Mouse (Mus musculus): Measurements from ENCODE around the gene Hoxa1. TPM values are rescaled to one million over a fixed set of nuclear protein-coding genes. Genes with fewer than 3 reads are reported as not detected.

Hoxa1 gene
- total and polyA plus RNA-seq, 2 experiments = 0.18 TPM; not detected in 1

DNA sequence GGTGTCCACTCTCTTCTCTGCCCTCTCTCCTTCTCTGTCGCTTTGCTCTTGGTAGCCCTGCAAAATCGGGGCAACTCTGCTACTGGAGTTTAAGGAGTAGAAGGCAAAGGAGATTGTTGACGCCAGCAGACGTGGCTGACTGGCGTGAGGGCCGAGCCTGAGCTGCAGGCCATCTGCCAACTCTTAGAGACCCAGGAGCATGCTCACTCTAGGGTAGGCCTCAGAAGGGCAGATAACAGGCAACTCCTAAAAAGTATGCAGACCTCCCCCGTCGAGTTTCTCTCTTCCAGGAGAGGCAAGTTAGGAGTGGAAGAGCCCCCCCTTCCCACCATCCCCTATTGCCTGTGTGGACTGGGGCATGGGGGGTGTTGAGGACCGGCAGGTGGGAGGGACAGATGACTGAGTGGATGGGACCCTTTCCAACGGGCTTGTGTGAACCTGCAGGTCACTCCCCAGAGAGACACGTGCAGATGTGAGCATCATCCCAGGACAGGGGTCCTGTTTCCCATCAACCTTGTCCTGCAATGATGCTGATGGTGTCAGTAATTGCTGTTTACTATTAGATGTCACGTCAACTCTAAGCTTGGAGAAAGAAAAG is 1.1 kb upstream of the Hoxa1 start:
- no peak for DNase-seq (ENCODE audit: extremely low read depth, low read depth, low spot score)
- Histone ChIP-seq H3K4me3 (ENCODE audit: insufficient read depth, low read depth, low read length) (peak overlapping the region; percentile 69), H3K9ac (ENCODE audit: low read depth, low read length) (peak overlapping the region; percentile 61), H3K79me2 (ENCODE audit: control insufficient read depth, insufficient read depth, low read length) (no peaks in the 10 kb centered on the region), H3K27me3 (ENCODE audit: control insufficient read depth, insufficient read depth, low read length) (peaks cover 25% of the 10 kb centered on the region; the same call in 1 of the 2 replicates), H3K27ac (replicated peaks; ENCODE audit: insufficient read depth, low read depth, low read length) (peak overlapping the region; percentile 47), H3K4me1 (ENCODE audit: control insufficient read depth, insufficient read depth, low read length) (no peaks in the 10 kb centered on the region), H3K36me3 (ENCODE audit: control insufficient read depth, insufficient read depth, low read length) (no peaks in the 10 kb centered on the region)
- 7% methylated on average over 12 of the region's 12 CpGs for WGBS
- no peak for TF ChIP-seq POLR2A (IDR thresholded peaks at IDR 0.05; ENCODE audit: extremely low read depth, insufficient read depth, low read length)
- TF ChIP-seq CTCF (IDR thresholded peaks at IDR 0.05; ENCODE audit: low read depth, low read length) = no peak

- Histone ChIP-seq H3K79me2 (ENCODE audit: control insufficient read depth, insufficient read depth, low read length) (no peaks in the 10 kb centered on the region), H3K9ac (ENCODE audit: low read depth, low read length) (peak overlapping the region; percentile 47), H3K27ac (replicated peaks; ENCODE audit: insufficient read depth, low read depth, low read length) (no peak overlapping the region), H3K4me3 (ENCODE audit: insufficient read depth, low read depth, low read length) (peak overlapping the region; percentile 69), H3K27me3 (ENCODE audit: control insufficient read depth, insufficient read depth, low read length) (peaks cover 18% of the 10 kb centered on the region; the same call in 1 of the 2 replicates), H3K4me1 (ENCODE audit: control insufficient read depth, insufficient read depth, low read length) (no peaks in the 10 kb centered on the region), H3K36me3 (ENCODE audit: control insufficient read depth, insufficient read depth, low read length) (no peaks in the 10 kb centered on the region)
- TF ChIP-seq POLR2A (IDR thresholded peaks at IDR 0.05; ENCODE audit: extremely low read depth, insufficient read depth, low read length) = no peak
- TF ChIP-seq CTCF (IDR thresholded peaks at IDR 0.05; ENCODE audit: low read depth, low read length) = no peak
- DNase-seq (ENCODE audit: extremely low read depth, low read depth, low spot score) = no peak
- WGBS = 7% methylated on average over 32 of the region's 32 CpGs
Measured at GRCm38 (mm10) chr6:52157466-52158275, 446 bp downstream of the Hoxa1 start.

DNA sequence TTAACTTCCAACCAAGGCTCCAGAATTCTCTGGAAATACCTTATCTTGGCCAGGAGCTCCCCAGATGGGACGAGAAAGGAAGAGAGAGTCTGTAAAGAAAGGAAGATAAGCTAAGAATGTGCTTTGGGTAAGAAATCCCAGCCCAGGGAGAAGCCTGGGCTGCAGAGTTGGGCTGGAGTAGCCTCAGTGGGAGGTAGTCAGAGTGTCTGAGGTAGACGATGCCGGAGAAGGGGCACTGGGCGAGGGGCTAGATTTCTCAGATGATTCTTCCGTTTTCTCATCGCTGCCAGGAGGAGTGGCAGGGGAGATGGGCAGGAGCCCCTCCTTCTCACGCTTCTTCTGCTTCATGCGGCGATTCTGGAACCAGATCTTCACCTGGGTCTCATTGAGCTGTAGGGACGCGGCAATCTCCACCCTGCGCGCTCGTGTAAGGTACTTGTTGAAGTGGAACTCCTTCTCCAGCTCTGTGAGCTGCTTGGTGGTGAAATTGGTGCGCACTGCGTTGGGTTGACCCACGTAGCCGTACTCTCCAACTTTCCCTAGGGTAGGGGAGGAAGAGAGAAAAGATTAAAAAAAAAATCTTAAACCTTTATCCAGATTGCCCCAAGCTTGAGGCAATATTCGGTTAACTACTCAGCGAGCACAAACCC is 1.4 kb downstream of the Hoxa1 start:
- H3K9ac ChIP-seq (ENCODE audit: low read depth, low read length) = no peak overlapping the region
- 14% methylated on average over 20 of the region's 20 CpGs for WGBS
- H3K79me2 ChIP-seq (ENCODE audit: control insufficient read depth, insufficient read depth, low read length) = no peaks in the 10 kb centered on the region
- DNase-seq (ENCODE audit: extremely low read depth, low read depth, low spot score) = no peak
- TF ChIP-seq POLR2A (IDR thresholded peaks at IDR 0.05; ENCODE audit: extremely low read depth, insufficient read depth, low read length) (no peak), CTCF (IDR thresholded peaks at IDR 0.05; ENCODE audit: low read depth, low read length) (no peak)
- H3K4me1 ChIP-seq (ENCODE audit: control insufficient read depth, insufficient read depth, low read length) = no peaks in the 10 kb centered on the region
- no peak overlapping the region for H3K27ac ChIP-seq (replicated peaks; ENCODE audit: insufficient read depth, low read depth, low read length)
- no peak overlapping the region for H3K4me3 ChIP-seq (ENCODE audit: insufficient read depth, low read depth, low read length)
- H3K27me3 ChIP-seq (ENCODE audit: control insufficient read depth, insufficient read depth, low read length) = peaks cover 18% of the 10 kb centered on the region; the same call in 1 of the 2 replicates
- H3K36me3 ChIP-seq (ENCODE audit: control insufficient read depth, insufficient read depth, low read length) = no peaks in the 10 kb centered on the region

DNA sequence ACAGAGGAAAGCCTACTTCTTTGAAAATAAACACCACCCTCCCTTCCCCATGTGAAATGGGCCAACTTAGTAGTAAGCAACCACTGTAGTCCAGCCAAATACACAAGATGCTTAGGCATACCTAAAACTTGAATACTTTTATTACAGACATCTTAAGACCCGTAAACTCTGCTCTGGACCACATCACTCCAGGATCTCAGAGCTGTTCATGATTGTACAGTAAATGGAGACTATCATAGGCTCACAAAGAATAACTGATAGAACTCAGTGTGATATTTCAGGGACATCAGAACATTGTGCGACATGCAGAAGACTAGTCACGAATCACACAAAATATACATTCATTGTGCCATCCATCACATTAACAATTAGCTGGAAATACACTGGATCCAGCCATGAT is 2.6 kb downstream of the Hoxa1 start:
- Histone ChIP-seq H3K27ac (replicated peaks; ENCODE audit: insufficient read depth, low read depth, low read length) (no peak overlapping the region), H3K4me1 (ENCODE audit: control insufficient read depth, insufficient read depth, low read length) (no peaks in the 10 kb centered on the region), H3K9ac (ENCODE audit: low read depth, low read length) (no peak overlapping the region), H3K27me3 (ENCODE audit: control insufficient read depth, insufficient read depth, low read length) (peaks cover 12% of the 10 kb centered on the region; the same call in 1 of the 2 replicates), H3K79me2 (ENCODE audit: control insufficient read depth, insufficient read depth, low read length) (no peaks in the 10 kb centered on the region), H3K4me3 (ENCODE audit: insufficient read depth, low read depth, low read length) (no peak overlapping the region), H3K36me3 (ENCODE audit: control insufficient read depth, insufficient read depth, low read length) (no peaks in the 10 kb centered on the region)
- DNase-seq (ENCODE audit: extremely low read depth, low read depth, low spot score) = no peak
- 59% methylated on average over 3 of the region's 3 CpGs for WGBS
- no peak for TF ChIP-seq POLR2A (IDR thresholded peaks at IDR 0.05; ENCODE audit: extremely low read depth, insufficient read depth, low read length)

- Histone ChIP-seq H3K27me3 (ENCODE audit: control insufficient read depth, insufficient read depth, low read length) (peaks cover 12% of the 10 kb centered on the region; the same call in 1 of the 2 replicates), H3K36me3 (ENCODE audit: control insufficient read depth, insufficient read depth, low read length) (no peaks in the 10 kb centered on the region), H3K4me3 (ENCODE audit: insufficient read depth, low read depth, low read length) (no peak overlapping the region), H3K9ac (ENCODE audit: low read depth, low read length) (no peak overlapping the region), H3K79me2 (ENCODE audit: control insufficient read depth, insufficient read depth, low read length) (no peaks in the 10 kb centered on the region), H3K4me1 (ENCODE audit: control insufficient read depth, insufficient read depth, low read length) (no peaks in the 10 kb centered on the region), H3K27ac (replicated peaks; ENCODE audit: insufficient read depth, low read depth, low read length) (no peak overlapping the region)
- DNase-seq (ENCODE audit: extremely low read depth, low read depth, low spot score) = no peak
- TF ChIP-seq POLR2A (IDR thresholded peaks at IDR 0.05; ENCODE audit: extremely low read depth, insufficient read depth, low read length) (no peak), CTCF (IDR thresholded peaks at IDR 0.05; ENCODE audit: low read depth, low read length) (no peak)
- WGBS = 34% methylated on average over 5 of the region's 5 CpGs
Measured at GRCm38 (mm10) chr6:52154044-52154443, 4.1 kb downstream of the Hoxa1 start.

Measured in liver, adult 2 months (tissue).